Mouse (Mus musculus) kidney, adult 2 months (tissue): ENCODE measurements around the gene Irs3.

Experiments
- CTCF ChIP-seq: fragments of 200-500 bp; conservative IDR thresholded peaks from 2 replicates; pipeline ENCODE4 v1.5.1; 2011; ENCODE audit warnings: low read depth, mild to moderate bottlenecking, control low read depth, low read length, moderate library complexity, mixed read lengths; ENCODE audit not compliant: insufficient read depth, insufficient read length
- POLR2A ChIP-seq: fragments of 200-500 bp; IDR thresholded peaks from one replicate; pipeline ENCODE4 v1.6.1; 2011; ENCODE audit warnings: low read depth, low read length, control low read depth

DNA sequence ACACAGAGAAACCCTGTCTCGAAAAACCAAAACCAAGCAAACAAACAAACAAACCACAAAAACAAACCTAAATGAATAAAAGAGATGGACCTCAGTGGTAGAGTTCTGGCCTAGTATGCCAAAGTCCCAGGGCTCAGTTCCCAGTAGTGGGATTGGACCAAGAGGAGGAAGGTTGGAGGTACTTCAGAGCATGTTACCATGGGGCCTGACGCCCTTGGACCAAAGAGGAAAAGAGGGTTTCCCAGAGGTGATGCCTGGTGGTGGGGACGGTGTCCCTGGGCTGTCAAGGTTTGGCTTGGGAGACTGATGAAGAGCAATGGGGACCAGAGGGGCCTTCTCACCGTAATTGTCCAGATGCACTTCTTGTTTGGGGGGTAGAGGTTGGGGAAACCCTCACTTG lies 35.5 kb downstream of the Irs3 start:
- TF ChIP-seq POLR2A: no peak
- no peak for TF ChIP-seq CTCF
